Mouse (Mus musculus): Measurements from ENCODE around the gene Icam1. TPM values are rescaled to one million over a fixed set of nuclear protein-coding genes. Genes with fewer than 3 reads are reported as not detected.

Gene Icam1
- total and polyA plus RNA-seq, 2 experiments from 2014 or later, result 9.0 to 19.1 TPM

DNA sequence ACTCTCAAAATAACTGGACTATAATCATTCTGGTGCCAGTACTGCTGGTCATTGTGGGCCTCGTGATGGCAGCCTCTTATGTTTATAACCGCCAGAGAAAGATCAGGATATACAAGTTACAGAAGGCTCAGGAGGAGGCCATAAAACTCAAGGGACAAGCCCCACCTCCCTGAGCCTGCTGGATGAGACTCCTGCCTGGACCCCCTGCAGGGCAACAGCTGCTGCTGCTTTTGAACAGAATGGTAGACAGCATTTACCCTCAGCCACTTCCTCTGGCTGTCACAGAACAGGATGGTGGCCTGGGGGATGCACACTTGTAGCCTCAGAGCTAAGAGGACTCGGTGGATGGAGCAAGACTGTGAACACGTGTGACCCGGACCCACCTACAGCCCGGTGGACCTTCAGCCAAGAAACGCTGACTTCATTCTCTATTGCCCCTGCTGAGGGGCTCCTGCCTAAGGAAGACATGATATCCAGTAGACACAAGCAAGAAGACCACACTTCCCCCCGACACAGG, 12.0 kb downstream of the Icam1 start:
- H3K27ac ChIP-seq (ENCODE audit: low read depth), result no peak overlapping the region
- peaks cover 32% of the 10 kb centered on the region for H3K4me1 ChIP-seq (ENCODE audit: control insufficient read depth, insufficient read depth)
- WGBS, result 70% methylated on average over 8 of the region's 8 CpGs
- H3K4me2 ChIP-seq (ENCODE audit: low read depth, low read length), result no peak overlapping the region
- H3K9ac ChIP-seq (replicated peaks; ENCODE audit: low read depth, low read length), result no peak overlapping the region
- no peak overlapping the region for H3K4me3 ChIP-seq (ENCODE audit: low read depth, low read length)
- ATAC-seq (ENCODE audit: insufficient read depth, low read depth), result no peak
- no peak for TF ChIP-seq CTCF (IDR thresholded peaks at IDR 0.05; ENCODE audit: low read depth)
- no peak for TF ChIP-seq EP300 (IDR thresholded peaks at IDR 0.05; ENCODE audit: low read depth)
- H3K36me3 ChIP-seq (replicated peaks; ENCODE audit: control insufficient read depth, insufficient read depth, low read length), result 0 out of 2 replicates have a peak, but pooled peaks cover 5% of the 10 kb centered on the region
- H3K9me3 ChIP-seq (replicated peaks; ENCODE audit: control insufficient read depth, low read length), result no peaks in the 10 kb centered on the region
- peaks cover 23% of the 10 kb centered on the region for H3K27me3 ChIP-seq (ENCODE audit: control insufficient read depth, insufficient read depth, low read length)
- DNase-seq (ENCODE audit: low spot score), result no peak

DNA sequence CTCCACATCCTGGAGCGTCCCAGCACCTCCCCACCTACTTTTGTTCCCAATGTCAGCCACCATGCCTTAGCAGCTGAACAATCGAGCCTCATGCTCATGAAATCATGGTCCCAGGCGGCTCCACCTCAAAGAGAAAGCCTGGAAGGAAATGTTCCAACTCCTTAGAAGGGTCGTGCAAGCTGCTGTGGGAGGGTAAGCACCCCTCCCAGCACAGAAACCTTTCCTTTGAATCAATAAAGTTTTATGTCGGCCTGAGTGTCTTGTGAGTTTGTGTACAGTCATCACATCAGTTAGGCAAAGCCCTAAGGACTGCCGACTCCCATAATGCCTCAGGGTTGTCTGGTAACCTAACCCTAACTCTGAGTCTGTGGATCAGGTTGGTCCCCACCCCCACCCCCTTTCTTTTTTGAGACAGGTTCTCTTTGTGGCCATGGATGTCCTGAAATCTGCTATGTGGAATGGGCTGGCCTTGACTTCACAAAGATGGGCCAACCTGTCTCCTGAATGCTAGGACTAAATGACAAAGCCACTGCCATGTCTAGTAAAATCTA, 12.8 kb downstream of the Icam1 start:
- DNase-seq (ENCODE audit: low spot score), result no peak
- Histone ChIP-seq H3K9me3 (replicated peaks; ENCODE audit: control insufficient read depth, low read length) (no peaks in the 10 kb centered on the region), H3K36me3 (replicated peaks; ENCODE audit: control insufficient read depth, insufficient read depth, low read length) (0 out of 2 replicates have a peak, but pooled peaks cover 5% of the 10 kb centered on the region), H3K27me3 (ENCODE audit: control insufficient read depth, insufficient read depth, low read length) (peaks cover 31% of the 10 kb centered on the region), H3K4me1 (ENCODE audit: control insufficient read depth, insufficient read depth) (peaks cover 38% of the 10 kb centered on the region), H3K9ac (replicated peaks; ENCODE audit: low read depth, low read length) (no peak overlapping the region), H3K4me2 (ENCODE audit: low read depth, low read length) (no peak overlapping the region), H3K4me3 (ENCODE audit: low read depth, low read length) (no peak overlapping the region), H3K27ac (ENCODE audit: low read depth) (no peak overlapping the region)
- no peak for TF ChIP-seq CTCF (IDR thresholded peaks at IDR 0.05; ENCODE audit: low read depth)
- ATAC-seq (ENCODE audit: insufficient read depth, low read depth), result no peak
- 70% methylated on average over 6 of the region's 6 CpGs for WGBS

DNA sequence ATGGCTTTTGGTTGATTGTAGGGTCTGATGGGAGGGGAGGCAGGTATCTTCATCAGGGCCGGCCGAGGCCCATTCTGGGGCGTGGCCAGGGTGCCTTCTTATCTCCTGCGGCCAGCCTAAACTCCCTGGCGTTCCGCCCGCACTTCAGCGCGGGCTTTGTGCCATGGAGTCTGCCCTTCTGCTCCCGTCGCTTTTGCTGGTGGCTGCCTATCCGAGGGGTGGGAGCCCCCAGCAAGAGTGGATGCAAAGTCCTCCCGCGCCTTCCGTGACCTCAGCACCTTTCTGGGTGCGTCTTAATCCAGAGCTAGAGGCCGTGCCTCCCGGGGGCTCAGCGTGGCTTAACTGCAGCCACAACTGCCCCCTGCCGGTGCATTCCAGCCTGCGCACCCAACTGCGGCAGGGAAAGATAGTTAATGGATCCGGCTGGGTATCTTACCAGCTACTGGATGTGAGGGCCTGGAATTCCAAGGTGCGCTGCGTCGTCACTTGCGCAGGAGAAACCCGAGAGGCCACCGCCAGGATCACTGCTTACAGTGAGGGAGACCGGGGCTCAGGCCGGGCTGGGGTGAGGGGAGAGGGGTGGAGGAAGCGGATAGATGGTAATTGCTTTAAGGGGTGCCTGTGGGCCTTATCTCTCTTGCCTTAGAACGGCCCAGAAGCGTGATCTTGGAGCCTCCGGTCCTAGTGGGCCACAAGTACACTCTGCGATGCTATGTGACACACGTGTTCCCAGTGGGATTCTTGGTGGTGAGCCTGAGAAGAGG, 13.7 kb downstream of the Icam1 start, which contains the start of gene Icam4:
Gene Icam4, plus strand, starts transcription at position 83 of the 764 bp plus-strand sequence.
- peaks cover 38% of the 10 kb centered on the region for H3K4me1 ChIP-seq (ENCODE audit: control insufficient read depth, insufficient read depth)
- no peak within 1 kb of the TSS for H3K9ac ChIP-seq (replicated peaks; ENCODE audit: low read depth, low read length)

DNA sequence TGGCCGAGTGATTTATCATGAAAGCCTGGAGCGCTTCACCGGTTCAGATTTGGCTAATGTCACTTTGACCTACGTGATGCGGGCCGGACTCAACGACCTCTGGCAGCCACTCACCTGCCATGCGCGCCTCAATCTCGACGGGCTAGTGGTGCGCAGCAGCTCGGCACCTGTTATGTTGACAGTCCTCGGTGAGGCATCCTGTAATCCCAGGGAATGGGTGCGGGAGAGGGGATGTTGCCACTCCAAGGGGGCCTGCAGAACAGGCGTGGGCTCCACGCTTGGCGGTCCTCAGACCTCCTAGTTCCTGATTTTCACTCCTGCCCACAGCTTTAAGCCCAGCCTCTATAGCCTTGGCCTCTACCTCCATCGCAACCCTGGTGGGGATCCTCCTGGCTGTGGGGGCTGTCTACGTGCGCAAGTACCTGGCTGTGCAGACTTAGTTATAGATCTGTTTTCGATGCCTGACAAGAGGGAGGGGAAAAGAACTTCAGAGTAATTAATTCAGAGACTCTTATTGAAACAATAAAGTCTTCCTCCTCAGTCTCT, 14.3 kb downstream of the Icam1 start:
- H3K27me3 ChIP-seq (ENCODE audit: control insufficient read depth, insufficient read depth, low read length), result peaks cover 45% of the 10 kb centered on the region
- DNase-seq (ENCODE audit: low spot score) (no peak), ATAC-seq (ENCODE audit: insufficient read depth, low read depth) (no peak)
- H3K27ac ChIP-seq (ENCODE audit: low read depth), result no peak overlapping the region
- peak overlapping the region; percentile 77 for H3K4me2 ChIP-seq (ENCODE audit: low read depth, low read length)
- no peaks in the 10 kb centered on the region for H3K9me3 ChIP-seq (replicated peaks; ENCODE audit: control insufficient read depth, low read length)
- WGBS, result 21% methylated on average over 22 of the region's 22 CpGs
- H3K9ac ChIP-seq (replicated peaks; ENCODE audit: low read depth, low read length), result no peak overlapping the region
- 0 out of 2 replicates have a peak, but pooled peaks cover 5% of the 10 kb centered on the region for H3K36me3 ChIP-seq (replicated peaks; ENCODE audit: control insufficient read depth, insufficient read depth, low read length)
- TF ChIP-seq CTCF (IDR thresholded peaks at IDR 0.05; ENCODE audit: low read depth), result no peak
- no peak for TF ChIP-seq EP300 (IDR thresholded peaks at IDR 0.05; ENCODE audit: low read depth)
- peaks cover 38% of the 10 kb centered on the region for H3K4me1 ChIP-seq (ENCODE audit: control insufficient read depth, insufficient read depth)
- peak overlapping the region; percentile 54 for H3K4me3 ChIP-seq (ENCODE audit: low read depth, low read length)

More for the DNA sequence above, 13.7 kb downstream of the Icam1 start, which contains the start of gene Icam4:
- WGBS, result 1% methylated on average over 37 of the region's 37 CpGs
- H3K27me3 ChIP-seq (ENCODE audit: control insufficient read depth, insufficient read depth, low read length), result peaks cover 38% of the 10 kb centered on the region
- H3K9me3 ChIP-seq (replicated peaks; ENCODE audit: control insufficient read depth, low read length), result no peaks in the 10 kb centered on the region
- ATAC-seq (ENCODE audit: insufficient read depth, low read depth), result peak; percentile 42
- no peak within 1 kb of the TSS for H3K27ac ChIP-seq (ENCODE audit: low read depth)
- H3K4me2 ChIP-seq (ENCODE audit: low read depth, low read length), result peak within 1 kb of the TSS; percentile 77
- TF ChIP-seq EP300 (IDR thresholded peaks at IDR 0.05; ENCODE audit: low read depth) (no peak), CTCF (IDR thresholded peaks at IDR 0.05; ENCODE audit: low read depth) (peak; percentile 75)
- DNase-seq (ENCODE audit: low spot score), result peak; percentile 77
- H3K4me3 ChIP-seq (ENCODE audit: low read depth, low read length), result peak within 1 kb of the TSS; percentile 54
- H3K36me3 ChIP-seq (replicated peaks; ENCODE audit: control insufficient read depth, insufficient read depth, low read length), result 0 out of 2 replicates have a peak, but pooled peaks cover 5% of the 10 kb centered on the region

DNA sequence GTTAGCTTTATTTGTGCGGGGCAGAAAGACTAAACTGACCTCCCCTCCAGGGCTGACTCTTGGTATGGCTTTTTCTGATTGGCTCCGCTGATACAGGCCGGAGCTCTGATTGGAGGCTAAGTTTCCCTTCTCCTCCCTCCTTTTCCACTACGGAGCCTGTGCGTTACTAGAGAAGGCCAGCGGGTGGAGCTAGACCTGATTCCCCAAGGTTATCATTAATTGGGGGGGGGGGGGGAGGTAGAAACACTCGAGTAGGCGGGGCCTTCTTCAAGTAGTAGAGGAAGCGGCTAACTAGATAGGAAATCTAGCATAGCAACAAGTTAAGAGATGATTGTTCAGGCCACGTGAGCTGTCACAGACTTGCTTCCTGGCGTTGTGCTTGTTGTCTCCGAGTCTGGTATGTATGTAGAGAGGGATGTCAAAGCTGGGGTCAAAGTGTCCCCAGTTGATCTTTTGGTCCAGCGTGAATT, 15.0 kb downstream of the Icam1 start:
- H3K4me2 ChIP-seq (ENCODE audit: low read depth, low read length), result peak overlapping the region; percentile 77
- H3K4me1 ChIP-seq (ENCODE audit: control insufficient read depth, insufficient read depth), result peaks cover 38% of the 10 kb centered on the region
- ATAC-seq (ENCODE audit: insufficient read depth, low read depth) (peak; percentile 73), DNase-seq (ENCODE audit: low spot score) (peak; percentile 90)
- H3K9ac ChIP-seq (replicated peaks; ENCODE audit: low read depth, low read length), result no peak overlapping the region
- under 1% methylated on average over 13 of the region's 13 CpGs for WGBS
- peaks cover 52% of the 10 kb centered on the region for H3K27me3 ChIP-seq (ENCODE audit: control insufficient read depth, insufficient read depth, low read length)
- H3K27ac ChIP-seq (ENCODE audit: low read depth), result no peak overlapping the region
- 0 out of 2 replicates have a peak, but pooled peaks cover 5% of the 10 kb centered on the region for H3K36me3 ChIP-seq (replicated peaks; ENCODE audit: control insufficient read depth, insufficient read depth, low read length)
- H3K4me3 ChIP-seq (ENCODE audit: low read depth, low read length), result peak overlapping the region; percentile 54
- H3K9me3 ChIP-seq (replicated peaks; ENCODE audit: control insufficient read depth, low read length), result no peaks in the 10 kb centered on the region
- TF ChIP-seq EP300 (IDR thresholded peaks at IDR 0.05; ENCODE audit: low read depth) (no peak), CTCF (IDR thresholded peaks at IDR 0.05; ENCODE audit: low read depth) (peak; percentile 61)

Data from heart, postnatal 0 days (tissue).